Mouse (Mus musculus): ENCODE measurements around the gene Defb23.

DNA sequence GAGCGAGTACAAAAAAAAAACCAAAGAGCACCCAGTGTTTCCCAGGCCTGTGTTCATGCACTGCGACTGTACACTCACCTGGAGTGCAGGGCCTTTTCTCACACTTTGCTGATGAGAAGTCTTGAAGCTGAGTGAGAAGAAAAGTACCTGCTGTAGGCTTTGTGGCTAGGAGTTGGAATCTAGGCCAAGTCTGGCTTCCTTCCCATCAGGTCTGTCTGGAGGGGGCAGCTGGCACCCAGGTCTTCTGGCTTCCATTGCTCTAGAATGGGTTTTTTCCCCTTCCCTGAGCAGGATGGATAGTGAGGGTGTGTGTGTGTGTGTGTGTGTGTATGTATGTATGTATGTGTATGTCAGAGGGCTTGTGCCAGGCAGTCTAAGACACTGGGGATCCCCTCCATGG lies 24.6 kb downstream of the Defb23 start:
- TF ChIP-seq CTCF (IDR thresholded peaks at IDR 0.05; ENCODE audit: low read depth, low read length) (no peak), EP300 (IDR thresholded peaks at IDR 0.05; ENCODE audit: insufficient read depth, low read depth, low read length) (no peak), POLR2A (IDR thresholded peaks at IDR 0.05; ENCODE audit: insufficient read depth, low read length) (no peak)

Measured in ES-Bruce4 (cell line).